Mouse (Mus musculus): ENCODE results near the gene Gabarap. TPM values are rescaled to one million over a fixed set of nuclear protein-coding genes. Genes with fewer than 3 reads are reported as not detected.
"Not testable (repeated sequence)": the region's sequence is repeated elsewhere in the genome, so short reads cannot be mapped to it uniquely, and the experiment has no call there.

The Gabarap gene
- polyA plus RNA-seq, 1 experiment from 2014 or later = 530 TPM

DNA sequence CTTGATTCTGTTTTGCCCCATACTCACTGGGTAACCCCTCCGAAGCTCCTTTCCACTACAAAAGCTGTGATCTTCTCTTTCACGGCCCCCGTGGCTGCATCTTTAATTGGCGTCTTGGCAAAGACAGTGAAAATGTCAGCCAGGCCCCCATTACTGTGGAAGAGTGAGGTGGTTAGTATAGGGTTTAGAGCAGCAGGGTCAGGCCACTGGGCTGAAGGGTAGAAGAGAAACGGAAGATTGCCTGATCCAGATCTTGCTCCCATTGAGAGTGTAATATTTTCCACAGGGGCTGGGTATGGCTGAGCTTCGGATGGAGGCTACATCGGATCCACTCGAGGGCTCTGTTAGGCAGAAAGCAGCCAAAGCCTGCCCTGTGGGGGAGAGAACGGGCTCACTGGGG lies 22.0 kb downstream of the Gabarap start:
- Histone ChIP-seq H3K36me3 (ENCODE audit: control insufficient read depth, insufficient read depth, low read length) (peaks cover 31% of the 10 kb centered on the region), H3K27me3 (ENCODE audit: control insufficient read depth, insufficient read depth, low read length) (no peaks in the 10 kb centered on the region), H3K27ac (ENCODE audit: low read depth, low read length) (no peak overlapping the region), H3K9ac (ENCODE audit: low read length) (no peak overlapping the region), H3K4me2 (ENCODE audit: low read depth) (no peak overlapping the region), H3K4me1 (ENCODE audit: control insufficient read depth, insufficient read depth, low read length) (peaks cover 13% of the 10 kb centered on the region; the same call in 1 of the 2 replicates), H3K4me3 (ENCODE audit: low read depth, low read length) (no peak overlapping the region), H3K9me3 (ENCODE audit: control insufficient read depth, low read length) (no peaks in the 10 kb centered on the region)
- DNase-seq (ENCODE audit: low spot score) (no peak), ATAC-seq (ENCODE audit: insufficient read depth, low FRiP score, low TSS enrichment) (no peak)
- 93% methylated on average over 9 of the region's 9 CpGs for WGBS

DNA sequence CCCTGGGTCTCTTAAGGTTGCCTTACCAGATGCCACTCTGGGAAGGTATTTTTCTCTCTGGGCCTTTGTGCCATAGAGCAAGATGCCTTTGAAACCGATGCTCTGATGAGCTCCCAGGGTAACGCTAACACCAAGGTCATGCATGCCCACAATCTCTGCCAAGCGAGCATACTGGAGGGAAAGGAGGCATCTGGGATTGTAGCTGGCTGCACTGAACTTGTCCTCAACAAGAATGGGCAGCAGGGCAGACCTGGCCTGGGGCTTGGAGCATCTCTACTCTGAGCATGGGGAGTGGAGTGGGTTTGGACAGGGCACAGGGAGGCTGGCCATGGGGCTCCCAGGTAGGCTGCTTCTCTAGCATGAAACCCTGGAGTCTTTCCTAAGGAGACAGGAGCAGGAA lies 22.5 kb downstream of the Gabarap start:
- H3K4me2 ChIP-seq (ENCODE audit: low read depth) = no peak overlapping the region
- H3K27me3 ChIP-seq (ENCODE audit: control insufficient read depth, insufficient read depth, low read length) = no peaks in the 10 kb centered on the region
- no peak for ATAC-seq (ENCODE audit: insufficient read depth, low FRiP score, low TSS enrichment)
- no peak overlapping the region for H3K4me3 ChIP-seq (ENCODE audit: low read depth, low read length)
- DNase-seq (ENCODE audit: low spot score) = no peak
- H3K4me1 ChIP-seq (ENCODE audit: control insufficient read depth, insufficient read depth, low read length) = peaks cover 15% of the 10 kb centered on the region
- peaks cover 29% of the 10 kb centered on the region for H3K36me3 ChIP-seq (ENCODE audit: control insufficient read depth, insufficient read depth, low read length)
- no peak overlapping the region for H3K9ac ChIP-seq (ENCODE audit: low read length)
- no peaks in the 10 kb centered on the region for H3K9me3 ChIP-seq (ENCODE audit: control insufficient read depth, low read length)
- H3K27ac ChIP-seq (ENCODE audit: low read depth, low read length) = no peak overlapping the region
- WGBS = 95% methylated on average over 3 of the region's 3 CpGs

DNA sequence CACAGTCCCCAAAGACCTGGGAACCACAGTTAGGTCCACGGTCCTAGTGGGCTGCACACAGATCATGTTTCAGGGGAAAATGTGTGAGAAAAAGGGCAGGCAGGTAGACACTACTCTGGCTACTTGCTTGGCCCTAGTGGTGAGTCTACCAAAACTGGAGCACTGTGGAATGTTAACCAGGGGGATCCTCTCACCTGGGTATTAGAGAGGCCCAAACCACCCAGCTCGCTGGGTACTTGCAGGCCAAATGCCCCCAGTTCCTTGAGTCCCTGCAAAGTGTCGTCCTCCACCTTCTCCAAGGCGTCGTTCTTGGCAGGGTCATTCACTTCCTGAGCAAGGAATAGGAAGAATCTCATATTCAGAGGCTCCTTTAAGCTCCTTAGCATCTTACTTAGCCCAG lies 23.1 kb downstream of the Gabarap start:
- WGBS = 65% methylated on average over 5 of the region's 5 CpGs
- Histone ChIP-seq H3K9ac (ENCODE audit: low read length) (no peak overlapping the region), H3K36me3 (ENCODE audit: control insufficient read depth, insufficient read depth, low read length) (peaks cover 22% of the 10 kb centered on the region)

DNA sequence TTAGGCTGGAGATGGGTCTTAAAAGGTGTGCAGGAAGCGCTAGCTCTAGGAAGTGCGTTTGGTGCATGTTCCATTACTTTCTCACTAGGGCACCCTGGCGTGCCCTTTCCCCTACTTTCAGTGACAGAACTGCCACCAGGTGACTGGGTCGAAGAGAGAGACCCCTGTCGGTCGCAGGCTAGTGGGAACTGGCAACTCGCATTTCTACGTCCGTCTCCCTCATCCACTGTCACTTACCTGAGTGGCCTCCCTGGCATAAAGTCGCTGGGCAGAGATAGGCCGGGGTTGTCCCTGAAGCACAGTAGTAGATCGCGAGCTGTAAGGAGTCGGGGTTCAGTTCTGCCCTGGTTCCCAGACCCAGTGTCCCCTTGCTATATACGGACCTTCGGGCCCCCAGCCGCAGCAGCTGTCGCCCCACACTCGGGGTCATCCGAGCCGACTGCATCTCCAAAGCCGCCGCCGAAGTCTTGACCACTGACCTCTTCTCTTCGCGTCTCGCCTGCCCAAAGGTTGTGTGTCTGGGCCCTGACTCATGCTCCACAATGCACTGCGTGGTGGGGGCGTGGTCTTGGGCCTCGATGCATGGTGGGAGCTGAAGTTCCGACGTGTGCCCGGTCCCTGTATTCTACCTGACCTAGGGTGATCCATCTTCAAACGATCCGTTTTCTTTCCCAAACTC lies 24.1 kb downstream of the Gabarap start, which contains the start of gene Acadvl:
Gene Acadvl (minus strand): TSS at position 532 of the 679 bp plus-strand sequence.
- ATAC-seq (ENCODE audit: insufficient read depth, low FRiP score, low TSS enrichment) = peak; percentile 77
- peak; percentile 84 for DNase-seq (ENCODE audit: low spot score)
- 1% methylated on average over 35 of the region's 35 CpGs for WGBS
- H3K36me3 ChIP-seq (ENCODE audit: control insufficient read depth, insufficient read depth, low read length) = peaks cover 17% of the 10 kb centered on the region
- no peaks in the 10 kb centered on the region for H3K9me3 ChIP-seq (ENCODE audit: control insufficient read depth, low read length)
- H3K4me2 ChIP-seq (ENCODE audit: low read depth) = peak within 1 kb of the TSS; percentile 76
- peak within 1 kb of the TSS; percentile 60 for H3K9ac ChIP-seq (ENCODE audit: low read length)
- H3K4me1 ChIP-seq (ENCODE audit: control insufficient read depth, insufficient read depth, low read length) = peaks cover 20% of the 10 kb centered on the region
- no peaks in the 10 kb centered on the region for H3K27me3 ChIP-seq (ENCODE audit: control insufficient read depth, insufficient read depth, low read length)
- H3K27ac ChIP-seq (ENCODE audit: low read depth, low read length) = no peak within 1 kb of the TSS
- peak within 1 kb of the TSS; percentile 44 for H3K4me3 ChIP-seq (ENCODE audit: low read depth, low read length)

More for the DNA sequence above, 23.1 kb downstream of the Gabarap start:
- Histone ChIP-seq H3K9me3 (ENCODE audit: control insufficient read depth, low read length) (no peaks in the 10 kb centered on the region), H3K4me3 (ENCODE audit: low read depth, low read length) (0 out of 2 replicates have a peak overlapping the region, but pooled peaks have one; percentile 44), H3K4me2 (ENCODE audit: low read depth) (peak overlapping the region; percentile 76; the same call in 1 of the 2 replicates), H3K27me3 (ENCODE audit: control insufficient read depth, insufficient read depth, low read length) (no peaks in the 10 kb centered on the region), H3K4me1 (ENCODE audit: control insufficient read depth, insufficient read depth, low read length) (peaks cover 20% of the 10 kb centered on the region), H3K27ac (ENCODE audit: low read depth, low read length) (no peak overlapping the region)
- ATAC-seq (ENCODE audit: insufficient read depth, low FRiP score, low TSS enrichment) (no peak), DNase-seq (ENCODE audit: low spot score) (no peak)

DNA sequence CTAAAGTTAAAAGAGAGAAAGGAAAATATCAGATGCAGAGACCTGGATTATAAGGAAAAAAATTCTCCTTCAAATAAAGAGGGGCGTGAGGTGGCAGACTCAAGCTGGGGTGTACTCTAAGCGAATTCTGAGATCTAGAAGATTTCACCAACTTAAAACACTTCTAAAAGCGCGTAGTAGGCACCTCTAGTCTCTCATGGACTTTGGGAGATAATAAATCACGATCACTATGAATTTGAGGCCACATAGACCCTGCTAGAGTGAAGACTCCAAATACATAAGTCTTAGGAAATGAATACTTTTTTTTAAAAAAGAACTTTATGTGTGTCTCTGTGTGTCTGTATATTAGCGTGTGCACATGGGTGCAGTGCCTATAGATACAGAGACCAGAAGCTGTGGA lies 24.7 kb downstream of the Gabarap start:
- H3K9ac ChIP-seq (ENCODE audit: low read length) = no peak overlapping the region
- peaks cover 13% of the 10 kb centered on the region for H3K36me3 ChIP-seq (ENCODE audit: control insufficient read depth, insufficient read depth, low read length)
- H3K27me3 ChIP-seq (ENCODE audit: control insufficient read depth, insufficient read depth, low read length) = no peaks in the 10 kb centered on the region
- peaks cover 20% of the 10 kb centered on the region for H3K4me1 ChIP-seq (ENCODE audit: control insufficient read depth, insufficient read depth, low read length)
- ATAC-seq (ENCODE audit: insufficient read depth, low FRiP score, low TSS enrichment) (no peak), DNase-seq (ENCODE audit: low spot score) (no peak)
- no peak overlapping the region for H3K27ac ChIP-seq (ENCODE audit: low read depth, low read length)
- no peak overlapping the region; the same call in 1 of the 2 replicates for H3K4me2 ChIP-seq (ENCODE audit: low read depth)
- no peak overlapping the region for H3K4me3 ChIP-seq (ENCODE audit: low read depth, low read length)
- WGBS = 72% methylated on average over 6 of the region's 6 CpGs
- no peaks in the 10 kb centered on the region for H3K9me3 ChIP-seq (ENCODE audit: control insufficient read depth, low read length)

DNA sequence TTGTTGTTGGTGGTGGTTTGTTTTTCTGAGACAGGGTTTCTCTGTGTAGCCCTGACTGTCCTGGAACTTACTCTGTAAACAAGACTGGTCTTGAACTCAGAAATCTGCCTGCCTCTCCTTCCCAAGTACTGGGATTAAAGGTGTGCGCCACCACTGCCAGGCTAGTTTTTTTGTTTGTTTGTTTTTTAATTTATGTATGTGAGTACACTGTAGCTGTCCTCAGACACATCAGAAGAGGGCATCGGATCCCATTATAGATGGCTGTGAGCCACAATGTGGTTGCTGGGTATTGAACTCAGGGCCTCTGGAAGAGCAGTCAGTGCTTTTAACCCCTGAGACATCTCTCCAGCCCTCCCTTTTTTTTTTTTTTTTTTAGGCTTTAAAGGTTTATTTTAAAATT lies 25.2 kb downstream of the Gabarap start:
- not testable (repeated sequence) for H3K27me3 ChIP-seq (ENCODE audit: control insufficient read depth, insufficient read depth, low read length); H3K27ac ChIP-seq (ENCODE audit: low read depth, low read length); ATAC-seq (ENCODE audit: insufficient read depth, low FRiP score, low TSS enrichment); DNase-seq (ENCODE audit: low spot score); H3K4me2 ChIP-seq (ENCODE audit: low read depth); H3K9me3 ChIP-seq (ENCODE audit: control insufficient read depth, low read length); H3K4me3 ChIP-seq (ENCODE audit: low read depth, low read length); H3K9ac ChIP-seq (ENCODE audit: low read length)
- Histone ChIP-seq H3K4me1 (ENCODE audit: control insufficient read depth, insufficient read depth, low read length) (peaks cover 20% of the 10 kb centered on the region), H3K36me3 (ENCODE audit: control insufficient read depth, insufficient read depth, low read length) (peaks cover 11% of the 10 kb centered on the region)
- WGBS = 81% methylated on average over 2 of the region's 2 CpGs

DNA sequence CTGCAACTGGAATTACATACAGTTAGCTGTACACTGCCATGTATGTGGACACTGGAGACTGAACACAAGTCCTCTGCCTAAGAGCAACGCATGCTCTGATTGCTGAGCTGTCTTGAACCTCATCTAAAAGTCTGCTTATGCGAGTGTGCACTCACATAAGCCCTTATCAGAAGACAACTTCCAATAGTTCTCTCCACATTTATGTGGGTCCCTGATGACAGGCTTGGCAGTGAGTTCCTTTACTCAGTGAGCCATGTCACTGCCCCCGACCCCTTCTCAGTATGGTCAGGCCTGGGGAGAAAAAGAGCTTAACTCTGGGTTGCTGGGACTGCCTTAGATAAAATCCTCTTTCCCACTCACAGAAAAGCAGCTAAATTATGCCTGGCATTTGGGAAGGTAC lies 25.7 kb downstream of the Gabarap start, which contains the start of gene Dlg4:
Gene Dlg4 (plus strand): TSS at position 274 of the 400 bp plus-strand sequence.
- ATAC-seq (ENCODE audit: insufficient read depth, low FRiP score, low TSS enrichment) = no peak
- H3K4me2 ChIP-seq (ENCODE audit: low read depth) = peak within 1 kb of the TSS; percentile 90
- DNase-seq (ENCODE audit: low spot score) = no peak
- no peaks in the 10 kb centered on the region for H3K27me3 ChIP-seq (ENCODE audit: control insufficient read depth, insufficient read depth, low read length)
- H3K4me1 ChIP-seq (ENCODE audit: control insufficient read depth, insufficient read depth, low read length) = peaks cover 20% of the 10 kb centered on the region
- H3K9ac ChIP-seq (ENCODE audit: low read length) = peak within 1 kb of the TSS; percentile 78; the same call in 1 of the 2 replicates
- 92% methylated on average over 3 of the region's 3 CpGs for WGBS
- peaks cover 7% of the 10 kb centered on the region for H3K36me3 ChIP-seq (ENCODE audit: control insufficient read depth, insufficient read depth, low read length)
- no peak within 1 kb of the TSS for H3K27ac ChIP-seq (ENCODE audit: low read depth, low read length)
- H3K9me3 ChIP-seq (ENCODE audit: control insufficient read depth, low read length) = no peaks in the 10 kb centered on the region
- H3K4me3 ChIP-seq (ENCODE audit: low read depth, low read length) = peak within 1 kb of the TSS; percentile 67

DNA sequence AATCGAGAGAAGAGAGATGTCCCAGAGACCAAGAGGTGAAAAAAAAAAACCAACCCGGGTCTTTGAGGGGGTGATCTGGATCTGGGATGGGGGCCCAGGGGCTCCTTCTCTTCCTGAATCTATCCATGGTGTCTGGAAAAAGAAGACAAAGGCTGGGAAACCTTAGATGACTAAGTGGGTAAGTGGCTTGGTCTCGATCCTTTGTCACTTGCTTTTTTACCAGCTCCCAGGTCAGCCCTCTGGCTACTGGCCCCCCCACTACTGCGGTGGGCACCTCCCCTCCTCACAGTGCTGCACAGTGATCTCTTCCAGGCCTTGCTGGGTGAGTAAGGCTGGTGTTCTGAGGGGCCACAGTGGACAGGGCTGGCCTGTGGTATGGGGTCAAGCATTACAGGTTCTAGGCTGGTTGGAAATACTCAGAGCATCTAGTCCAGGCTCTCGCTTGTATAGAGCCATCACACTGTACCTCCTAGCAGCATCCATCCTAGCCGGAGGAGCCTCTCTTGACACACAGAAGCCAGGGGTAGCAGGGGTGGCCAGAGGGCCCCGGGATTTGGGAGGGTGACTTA lies 26.3 kb downstream of the Gabarap start:
- Histone ChIP-seq H3K27me3 (ENCODE audit: control insufficient read depth, insufficient read depth, low read length) (no peaks in the 10 kb centered on the region), H3K9me3 (ENCODE audit: control insufficient read depth, low read length) (no peaks in the 10 kb centered on the region), H3K4me3 (ENCODE audit: low read depth, low read length) (no peak overlapping the region), H3K27ac (ENCODE audit: low read depth, low read length) (no peak overlapping the region), H3K9ac (ENCODE audit: low read length) (no peak overlapping the region), H3K36me3 (ENCODE audit: control insufficient read depth, insufficient read depth, low read length) (peaks cover 2% of the 10 kb centered on the region; the same call in 1 of the 2 replicates), H3K4me1 (ENCODE audit: control insufficient read depth, insufficient read depth, low read length) (peaks cover 23% of the 10 kb centered on the region), H3K4me2 (ENCODE audit: low read depth) (no peak overlapping the region)
- no peak for DNase-seq (ENCODE audit: low spot score)
- ATAC-seq (ENCODE audit: insufficient read depth, low FRiP score, low TSS enrichment) = no peak
- 59% methylated on average over 7 of the region's 7 CpGs for WGBS

All from neural tube, embryonic 11.5 days (tissue).